Mouse (Mus musculus) hindbrain, embryonic 14.5 days (tissue): Measurements from ENCODE around the gene Gm36210. TPM values are rescaled to one million over a fixed set of nuclear protein-coding genes. Genes with fewer than 3 reads are reported as not detected.

Source experiments
- ATAC-seq: fragments of 200-750 bp; cut with Nextera tagmentation; 2 replicates; pipeline ENCODE4 v1.8.0; 2017; ENCODE audit warnings: moderate number of reproducible peaks, mild to moderate bottlenecking, moderate TSS enrichment, moderate library complexity; ENCODE audit not compliant: low FRiP score
- DNase-seq: peaks from one replicate; pipeline ENCODE4 v3.0.0-alpha.2; 2015; ENCODE audit warnings: low spot score
- H3K27ac ChIP-seq: fragments of 300-500 bp; sonication (generic); 2 replicates; pipeline ENCODE4 v1.5.1; 2014; ENCODE audit warnings: mild to moderate bottlenecking, moderate library complexity
- H3K27me3 ChIP-seq: fragments of 300-500 bp; sonication (generic); 2 replicates; pipeline ENCODE4 v1.6.1; 2014; ENCODE audit warnings: mild to moderate bottlenecking, low read length, mixed read lengths; ENCODE audit not compliant: control insufficient read depth, insufficient read depth
- H3K36me3 ChIP-seq: fragments of 300-500 bp; sonication (generic); replicated peaks from 2 replicates; pipeline ENCODE4 v1.6.1; 2014; ENCODE audit not compliant: control insufficient read depth, insufficient read depth
- H3K4me1 ChIP-seq: fragments of 300-500 bp; sonication (generic); replicated peaks from 2 replicates; pipeline ENCODE4 v1.6.1; 2014; ENCODE audit warnings: antibody characterized with exemption, low read length, mixed read lengths; ENCODE audit not compliant: control insufficient read depth, insufficient read depth
- H3K4me2 ChIP-seq: fragments of 300-500 bp; sonication (generic); replicated peaks from 2 replicates; pipeline ENCODE4 v1.6.1; 2014; ENCODE audit warnings: mild to moderate bottlenecking, moderate library complexity
- H3K4me3 ChIP-seq: fragments of 300-500 bp; sonication (generic); replicated peaks from 2 replicates; pipeline ENCODE4 v1.5.1; 2014; ENCODE audit warnings: mild to moderate bottlenecking, low read length
- H3K9ac ChIP-seq: fragments of 300-500 bp; sonication (generic); 2 replicates; pipeline ENCODE4 v1.6.1; 2014
- H3K9me3 ChIP-seq: fragments of 300-500 bp; sonication (generic); 2 replicates; pipeline ENCODE4 v1.6.1; 2016; ENCODE audit warnings: low read length; ENCODE audit not compliant: control insufficient read depth
- WGBS: fragments of 180-500 bp; shearing (Covaris S2); extraction: QIAGEN DNeasy Blood & Tissue Kit; methylation state at CpG from one replicate; pipeline ENCODE4 v1.1.7; 2014; 5-methylcytosine and 5-hydroxymethylcytosine counted together
- polyA plus RNA-seq: library from polyadenylated mRNA; unstranded; fragments of >200 nt; fragmentation: Nextera tagmentation; extraction: Ambion mirVana; gene quantifications from 2 replicates; pipeline ENCODE4 v1.2.1, GENCODE M21; 2014

Gm36210 gene
- polyA plus RNA-seq, 1 experiment from 2014 or later: 0.25 TPM

DNA sequence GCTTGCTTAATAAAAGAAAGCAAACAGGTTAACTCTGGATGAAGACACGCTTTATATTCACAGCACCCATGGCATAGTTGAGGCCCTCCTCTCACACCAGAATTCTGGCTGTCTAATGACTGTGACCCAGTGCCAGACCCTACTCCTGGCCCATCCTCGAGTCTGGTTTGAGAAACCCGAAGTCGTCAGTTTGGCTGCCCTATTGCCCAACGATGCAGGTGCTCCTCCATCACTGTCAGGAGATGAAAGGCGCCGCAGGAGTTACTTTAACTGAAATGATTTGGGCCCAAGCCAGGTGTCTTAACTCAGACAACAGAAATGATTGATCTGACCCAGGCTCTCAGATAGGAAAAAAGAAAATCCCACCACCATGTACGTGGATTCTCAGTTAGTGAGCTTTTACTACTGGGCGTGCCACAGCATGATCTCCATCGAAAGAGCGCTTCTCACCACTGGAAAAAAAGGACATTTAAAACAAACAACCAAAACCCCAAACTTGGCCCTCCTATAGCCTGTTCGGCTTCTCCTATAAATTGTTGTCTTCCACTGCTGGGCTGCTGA is 46.8 kb downstream of the Gm36210 start:
- no peak for DNase-seq
- WGBS: 72% methylated on average over 12 of the region's 12 CpGs
- Histone ChIP-seq H3K27ac (no peak overlapping the region), H3K9me3 (no peaks in the 10 kb centered on the region), H3K9ac (no peak overlapping the region), H3K4me1 (no peaks in the 10 kb centered on the region), H3K4me3 (no peak overlapping the region), H3K27me3 (no peaks in the 10 kb centered on the region), H3K36me3 (no peaks in the 10 kb centered on the region), H3K4me2 (no peak overlapping the region)
- ATAC-seq: no peak

DNA sequence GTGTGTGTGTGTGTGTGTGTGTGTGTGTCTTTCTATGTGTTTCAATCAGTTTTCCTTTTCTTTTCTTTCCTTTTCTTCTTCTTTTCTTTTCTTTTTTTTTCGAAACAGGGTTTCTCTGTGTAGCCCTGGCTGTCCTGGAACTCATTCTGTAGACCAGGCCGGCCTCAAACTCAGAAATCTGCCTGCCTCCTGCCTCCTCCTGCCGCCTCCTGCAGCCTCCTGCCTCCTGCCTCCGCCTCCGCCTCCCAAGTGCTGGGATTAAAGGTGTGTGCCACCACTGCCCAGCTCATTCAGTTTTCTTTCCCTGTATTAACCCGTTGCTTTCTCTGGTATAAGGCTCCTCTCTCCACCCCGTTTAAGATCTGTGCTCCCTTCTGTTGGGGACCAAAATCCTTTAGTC is 49.0 kb downstream of the Gm36210 start:
- ATAC-seq (no peak), DNase-seq (no peak)
- Histone ChIP-seq H3K9me3 (no peaks in the 10 kb centered on the region), H3K4me3 (no peak overlapping the region), H3K27me3 (no peaks in the 10 kb centered on the region), H3K9ac (no peak overlapping the region), H3K4me1 (no peaks in the 10 kb centered on the region), H3K4me2 (no peak overlapping the region), H3K27ac (no peak overlapping the region), H3K36me3 (no peaks in the 10 kb centered on the region)
- 67% methylated on average over 7 of the region's 7 CpGs for WGBS

DNA sequence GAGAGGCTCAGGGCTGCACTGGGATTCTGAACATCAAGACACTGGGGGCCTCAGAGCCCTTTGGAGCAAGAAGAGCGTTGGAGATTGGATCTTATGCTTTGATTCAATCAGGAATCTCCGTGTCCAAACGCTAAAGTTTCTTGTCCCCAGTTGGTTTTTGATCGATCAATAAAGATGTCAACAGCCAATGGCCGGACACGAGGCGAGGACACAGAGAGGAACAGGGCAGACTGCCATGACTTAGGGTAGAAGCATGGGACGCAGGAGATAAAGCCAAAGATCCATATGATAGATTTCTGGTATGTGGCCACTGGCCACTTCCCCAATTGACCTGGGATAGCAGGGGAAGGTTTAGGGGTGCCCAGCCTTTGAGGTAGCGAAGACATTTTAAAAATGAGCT is 49.8 kb downstream of the Gm36210 start:
- no peaks in the 10 kb centered on the region for H3K9me3 ChIP-seq
- no peak for ATAC-seq
- H3K27me3 ChIP-seq: no peaks in the 10 kb centered on the region
- H3K4me3 ChIP-seq: no peak overlapping the region
- H3K4me2 ChIP-seq: no peak overlapping the region
- no peak for DNase-seq
- H3K36me3 ChIP-seq: no peaks in the 10 kb centered on the region
- H3K27ac ChIP-seq: no peak overlapping the region
- 86% methylated on average over 9 of the region's 9 CpGs for WGBS
- no peaks in the 10 kb centered on the region for H3K4me1 ChIP-seq
- no peak overlapping the region for H3K9ac ChIP-seq

DNA sequence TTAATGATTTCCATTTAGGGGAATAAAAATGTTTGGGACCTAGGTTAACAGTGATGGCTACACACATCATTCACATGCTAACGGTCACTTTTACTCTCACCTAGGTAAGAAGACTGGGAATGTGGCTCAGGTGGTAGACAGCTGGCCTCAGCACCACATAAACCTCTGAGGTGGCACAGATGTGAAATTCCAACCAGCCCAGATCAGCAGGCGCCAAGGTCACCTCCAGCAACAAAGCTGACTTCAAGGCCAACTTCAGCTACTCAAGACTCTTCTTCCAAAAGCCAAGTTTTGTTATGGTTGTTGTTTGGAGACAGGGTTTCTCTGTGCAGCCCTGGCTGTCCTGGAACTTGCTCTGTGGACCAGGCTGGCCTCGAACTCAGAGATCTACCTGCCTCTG is 52.7 kb downstream of the Gm36210 start:
- WGBS: 79% methylated on average over 3 of the region's 3 CpGs
- no peaks in the 10 kb centered on the region for H3K9me3 ChIP-seq
- H3K4me1 ChIP-seq: no peaks in the 10 kb centered on the region
- H3K4me3 ChIP-seq: no peak overlapping the region
- ATAC-seq (no peak), DNase-seq (no peak)
- no peaks in the 10 kb centered on the region for H3K36me3 ChIP-seq
- H3K4me2 ChIP-seq: no peak overlapping the region
- H3K9ac ChIP-seq: no peak overlapping the region
- no peak overlapping the region for H3K27ac ChIP-seq
- no peaks in the 10 kb centered on the region; the same call in 1 of the 2 replicates for H3K27me3 ChIP-seq

GRCm38 (mm10) chr7:4851315-4851688 is 55.0 kb downstream of the Gm36210 start:
- WGBS: 71% methylated on average over 8 of the region's 8 CpGs
- no peak overlapping the region for H3K9ac ChIP-seq
- no peaks in the 10 kb centered on the region for H3K9me3 ChIP-seq
- no peak overlapping the region for H3K4me3 ChIP-seq
- no peaks in the 10 kb centered on the region for H3K4me1 ChIP-seq
- DNase-seq: no peak
- no peak for ATAC-seq
- H3K4me2 ChIP-seq: no peak overlapping the region
- H3K27me3 ChIP-seq: no peaks in the 10 kb centered on the region; the same call in 1 of the 2 replicates
- H3K27ac ChIP-seq: no peak overlapping the region
- no peaks in the 10 kb centered on the region for H3K36me3 ChIP-seq

DNA sequence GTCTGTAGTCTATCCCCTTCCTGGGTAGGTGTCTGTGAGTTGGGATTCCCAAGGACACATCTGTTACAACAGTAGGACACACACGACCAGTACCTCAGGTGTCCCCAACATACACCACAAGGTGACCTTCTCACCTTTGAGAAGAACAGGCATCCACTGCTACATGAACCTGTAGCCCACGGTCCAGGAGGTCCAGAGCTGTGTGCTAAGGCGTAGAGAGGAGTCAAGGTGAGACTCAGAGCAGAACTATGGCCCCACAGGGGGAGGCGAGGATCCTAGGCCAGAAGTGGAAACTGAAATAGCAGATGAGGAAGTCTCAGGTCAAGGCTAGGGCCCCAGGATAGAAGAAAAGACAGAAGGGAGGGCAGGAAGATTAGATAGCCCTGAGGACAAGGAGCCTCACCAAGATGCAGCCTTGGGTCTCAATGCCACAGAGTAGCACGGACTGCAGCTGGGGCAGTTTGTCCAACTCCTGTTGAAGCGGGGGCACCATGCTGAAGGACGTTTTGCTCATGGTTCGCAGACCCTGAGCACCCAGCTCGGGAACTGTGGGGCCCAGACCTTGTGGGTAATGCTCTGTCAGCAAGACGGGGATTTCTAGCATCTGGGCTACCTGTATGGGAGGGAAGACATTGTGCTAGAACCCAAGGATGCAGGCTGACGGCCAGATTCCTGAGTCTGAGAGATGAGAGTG is 55.5 kb downstream of the Gm36210 start:
- H3K27ac ChIP-seq: no peak overlapping the region
- no peaks in the 10 kb centered on the region; the same call in 1 of the 2 replicates for H3K27me3 ChIP-seq
- no peaks in the 10 kb centered on the region for H3K4me1 ChIP-seq
- no peak overlapping the region for H3K4me3 ChIP-seq
- ATAC-seq: no peak
- H3K9me3 ChIP-seq: no peaks in the 10 kb centered on the region
- H3K4me2 ChIP-seq: no peak overlapping the region
- H3K36me3 ChIP-seq: no peaks in the 10 kb centered on the region
- WGBS: 84% methylated on average over 11 of the region's 11 CpGs
- no peak overlapping the region for H3K9ac ChIP-seq
- no peak for DNase-seq

GRCm38 (mm10) chr7:4849372-4849771 is 56.9 kb downstream of the Gm36210 start:
- no peak overlapping the region for H3K4me3 ChIP-seq
- no peak for ATAC-seq
- no peaks in the 10 kb centered on the region for H3K4me1 ChIP-seq
- no peak for DNase-seq
- no peak overlapping the region for H3K9ac ChIP-seq
- H3K36me3 ChIP-seq: no peaks in the 10 kb centered on the region
- 67% methylated on average over 9 of the region's 9 CpGs for WGBS
- H3K9me3 ChIP-seq: no peaks in the 10 kb centered on the region
- H3K27me3 ChIP-seq: no peaks in the 10 kb centered on the region; the same call in 1 of the 2 replicates
- no peak overlapping the region for H3K4me2 ChIP-seq
- H3K27ac ChIP-seq: no peak overlapping the region

Other genes with a start within 250 kb of the Gm36210 start
- 6.2 and 8.4 TPM in 2 replicates for gene Ppp6r1, start 247.5 kb downstream of the Gm36210 start, polyA plus RNA-seq
- gene Hspbp1, start 221.4 kb downstream of the Gm36210 start, polyA plus RNA-seq: 146 and 154 TPM in 2 replicates
- 10.3 and 10.5 TPM in 2 replicates for gene Brsk1, start 215.9 kb downstream of the Gm36210 start, polyA plus RNA-seq
- gene Tmem150b, start 181.3 kb downstream of the Gm36210 start, polyA plus RNA-seq: 0.12 and 0.24 TPM in 2 replicates
- gene Kmt5c, start 166.4 kb downstream of the Gm36210 start, polyA plus RNA-seq: 44.9 and 53.7 TPM in 2 replicates
- gene Cox6b2, start 153.4 kb downstream of the Gm36210 start, polyA plus RNA-seq: 18.6 and 19.7 TPM in 2 replicates
- not detected in 2 replicates for gene Fam71e2, start 135.2 kb downstream of the Gm36210 start, polyA plus RNA-seq
- gene Il11, start 123.7 kb downstream of the Gm36210 start, polyA plus RNA-seq: 0.35 and 0.41 TPM in 2 replicates
- not detected in 2 replicates for gene Tmem190, start 123.6 kb downstream of the Gm36210 start, polyA plus RNA-seq
- 3.2 and 4.1 TPM in 2 replicates for gene Tmem238, start 116.9 kb downstream of the Gm36210 start, polyA plus RNA-seq
- gene Rpl28, start 113.6 kb downstream of the Gm36210 start, polyA plus RNA-seq: 175 and 192 TPM in 2 replicates
- 285 and 293 TPM in 2 replicates for gene Ube2s, start 93.9 kb downstream of the Gm36210 start, polyA plus RNA-seq
- gene Shisa7, start 61.8 kb downstream of the Gm36210 start, polyA plus RNA-seq: 13.1 and 15.6 TPM in 2 replicates
- gene Isoc2b, start 36.3 kb downstream of the Gm36210 start, polyA plus RNA-seq: 2.8 and 3.7 TPM in 2 replicates
- gene Isoc2a, start 29.4 kb downstream of the Gm36210 start, polyA plus RNA-seq: 0.47 and 0.82 TPM in 2 replicates
- 3.6 and 4.2 TPM in 2 replicates for gene Zfp628, start 8.7 kb upstream of the Gm36210 start, polyA plus RNA-seq
- 23.3 and 23.6 TPM in 2 replicates for gene Nat14, start 15.5 kb upstream of the Gm36210 start, polyA plus RNA-seq
- gene Ssc5d, start 19.3 kb upstream of the Gm36210 start, polyA plus RNA-seq: 0.74 and 0.82 TPM in 2 replicates
- gene Sbk2, start 57.9 kb upstream of the Gm36210 start, polyA plus RNA-seq: 0.21 TPM in 1 of 2 replicates, not detected in the other
- gene Sbk3, start 64.7 kb upstream of the Gm36210 start, polyA plus RNA-seq: 0.39 and 0.67 TPM in 2 replicates
- 51.5 and 55.4 TPM in 2 replicates for gene Zfp579, start 89.6 kb upstream of the Gm36210 start, polyA plus RNA-seq
- 8.9 and 9.2 TPM in 2 replicates for gene Zfp524, start 107.9 kb upstream of the Gm36210 start, polyA plus RNA-seq
- 30.0 and 32.6 TPM in 2 replicates for gene Fiz1, start 108.2 kb upstream of the Gm36210 start, polyA plus RNA-seq
- gene Gm44973, start 109.0 kb upstream of the Gm36210 start, polyA plus RNA-seq: not detected in 2 replicates
- gene Zfp865, start 113.9 kb upstream of the Gm36210 start, polyA plus RNA-seq: 6.6 and 7.2 TPM in 2 replicates
- 53.3 and 60.1 TPM in 2 replicates for gene Ccdc106, start 114.0 kb upstream of the Gm36210 start, polyA plus RNA-seq
- not detected in 2 replicates for gene 4632433K11Rik, start 127.6 kb upstream of the Gm36210 start, polyA plus RNA-seq
- 7.0 and 8.9 TPM in 2 replicates for gene Zfp784, start 131.9 kb upstream of the Gm36210 start, polyA plus RNA-seq
- gene Zfp580, start 145.0 kb upstream of the Gm36210 start, polyA plus RNA-seq: 105 and 110 TPM in 2 replicates
- 96.6 and 103 TPM in 2 replicates for gene U2af2, start 155.6 kb upstream of the Gm36210 start, polyA plus RNA-seq
- 116 and 124 TPM in 2 replicates for gene Epn1, start 173.7 kb upstream of the Gm36210 start, polyA plus RNA-seq
- not detected in 2 replicates for gene Rfpl4, start 210.4 kb upstream of the Gm36210 start, polyA plus RNA-seq
- gene Rasl2-9, start 219.4 kb upstream of the Gm36210 start, polyA plus RNA-seq: 0.63 and 0.64 TPM in 2 replicates
- 0.08 TPM in 1 of 2 replicates, not detected in the other for gene Vmn1r55, start 243.2 kb upstream of the Gm36210 start, polyA plus RNA-seq